Mouse (Mus musculus) embryo, embryonic 11 days (tissue): ENCODE data around the gene Atf2.
A peak's percentile ranks its signal among the peaks of the same experiment; 100 is the strongest.

Source experiments
- DNase-seq: peaks from one replicate; pipeline ENCODE4 v3.0.0-alpha.2; 2015

Atf2 gene

DNA sequence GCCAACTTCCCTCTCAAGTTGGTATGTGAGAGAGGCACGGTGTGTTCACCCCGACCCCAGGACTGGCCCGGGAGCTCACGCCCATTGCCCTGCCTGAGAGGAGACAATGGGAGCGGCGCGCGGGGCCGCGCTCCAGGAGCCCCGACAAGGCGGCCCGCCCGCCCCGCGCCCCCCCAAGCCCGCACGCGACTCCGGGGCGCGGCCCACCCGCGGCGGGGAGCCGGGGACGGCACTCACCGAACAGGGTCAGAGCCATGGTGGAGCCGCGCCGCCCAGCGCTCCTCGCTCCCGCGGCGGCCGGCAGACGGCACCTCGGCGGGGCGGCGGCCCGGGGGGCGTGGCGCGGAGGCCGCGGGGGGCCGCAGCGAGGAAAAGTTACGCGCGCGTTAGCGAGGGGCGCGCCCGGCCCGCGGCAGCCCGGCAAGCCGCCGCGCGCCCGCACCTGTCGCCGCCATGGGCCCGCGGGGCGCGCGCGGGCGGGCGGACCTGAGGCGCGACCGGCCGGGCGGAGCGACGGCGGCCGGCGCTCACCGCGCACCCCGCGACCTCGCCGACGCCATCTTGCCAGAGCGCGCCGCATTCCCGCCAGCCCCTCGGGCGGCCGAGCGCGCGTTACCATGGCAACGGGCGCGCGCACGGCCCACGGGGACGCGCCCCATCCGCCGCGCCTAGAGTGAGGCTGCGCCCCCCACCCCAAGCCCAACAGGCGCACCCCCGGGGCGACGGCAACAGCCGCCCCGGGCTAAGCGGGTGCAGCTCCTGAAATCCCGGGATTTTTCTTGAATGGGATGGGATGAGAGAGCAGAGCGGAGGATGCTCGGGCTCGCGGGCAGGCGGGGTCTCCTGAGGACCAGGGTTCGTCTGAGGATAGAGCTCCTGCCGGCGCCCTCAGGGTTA is 117.4 kb downstream of the Atf2 start, which contains the start of gene Chn1:
Gene Chn1, minus strand, starts transcription at position 561 of the 897 bp plus-strand sequence.
- peak; percentile 92 for DNase-seq

DNA sequence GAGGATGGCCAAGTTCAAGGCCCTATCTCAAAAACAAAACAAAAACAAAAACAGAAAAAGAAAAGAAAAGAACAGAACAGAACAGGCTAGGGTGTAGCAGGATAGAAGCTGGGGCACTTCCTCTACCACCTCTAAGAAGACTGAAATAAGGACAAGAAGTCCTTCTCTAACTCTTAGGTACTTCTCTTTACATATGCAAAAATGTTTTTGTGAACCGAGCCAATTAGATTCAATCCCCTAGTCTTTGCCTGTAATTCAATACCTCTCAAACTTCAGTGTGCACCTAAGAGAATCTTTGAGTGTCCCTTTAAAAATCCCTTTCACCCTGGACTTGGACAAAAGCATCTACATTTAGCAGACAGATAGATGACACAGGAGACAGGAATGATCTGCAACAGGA is 119.5 kb downstream of the Atf2 start:
- no peak for DNase-seq

DNA sequence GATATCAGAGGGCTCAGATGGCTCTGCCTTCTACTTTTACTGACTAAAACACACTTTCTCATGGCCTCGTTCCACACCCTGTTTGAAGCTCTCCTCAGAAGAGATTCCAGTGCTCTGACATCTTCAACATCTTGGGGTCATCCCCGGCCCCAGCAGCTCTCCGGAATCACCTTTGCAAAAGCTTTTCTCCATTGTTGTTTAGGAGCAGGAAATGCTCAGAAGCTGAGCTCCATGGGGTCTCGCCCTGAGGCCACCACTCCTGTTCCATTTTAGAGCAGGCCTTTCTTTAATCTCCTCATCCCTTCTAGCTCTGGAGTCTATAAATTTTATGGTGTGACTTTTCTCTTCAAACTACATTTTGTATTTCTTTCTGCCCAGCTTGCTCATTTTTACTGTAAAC is 123.8 kb downstream of the Atf2 start:
- DNase-seq, result no peak
